Mouse (Mus musculus): ENCODE data around the gene March8. TPM values are rescaled to one million over a fixed set of nuclear protein-coding genes. Genes with fewer than 3 reads are reported as not detected.

The March8 gene
- polyA plus RNA-seq, 1 experiment from 2014 or later = 25.2 TPM

- no peak for ATAC-seq (replicated peaks; ENCODE audit: extremely low read depth, insufficient read depth, low FRiP score)
- Histone ChIP-seq H3K27me3 (ENCODE audit: control insufficient read depth, insufficient read depth, low read length) (peaks cover 12% of the 10 kb centered on the region), H3K9me3 (replicated peaks; ENCODE audit: control insufficient read depth, low read length) (no peaks in the 10 kb centered on the region), H3K27ac (ENCODE audit: low read length) (no peak overlapping the region), H3K4me2 (ENCODE audit: low read depth, low read length) (no peak overlapping the region), H3K4me1 (ENCODE audit: control insufficient read depth, insufficient read depth, low read length) (peaks cover 4% of the 10 kb centered on the region), H3K36me3 (ENCODE audit: control insufficient read depth, insufficient read depth) (no peaks in the 10 kb centered on the region), H3K4me3 (ENCODE audit: low read length) (no peak overlapping the region), H3K9ac (ENCODE audit: low read length) (no peak overlapping the region)
- WGBS = 69% methylated on average over 4 of the region's 4 CpGs
Measured at GRCm38 (mm10) chr6:116455781-116456180, 118.0 kb downstream of the March8 start.

DNA sequence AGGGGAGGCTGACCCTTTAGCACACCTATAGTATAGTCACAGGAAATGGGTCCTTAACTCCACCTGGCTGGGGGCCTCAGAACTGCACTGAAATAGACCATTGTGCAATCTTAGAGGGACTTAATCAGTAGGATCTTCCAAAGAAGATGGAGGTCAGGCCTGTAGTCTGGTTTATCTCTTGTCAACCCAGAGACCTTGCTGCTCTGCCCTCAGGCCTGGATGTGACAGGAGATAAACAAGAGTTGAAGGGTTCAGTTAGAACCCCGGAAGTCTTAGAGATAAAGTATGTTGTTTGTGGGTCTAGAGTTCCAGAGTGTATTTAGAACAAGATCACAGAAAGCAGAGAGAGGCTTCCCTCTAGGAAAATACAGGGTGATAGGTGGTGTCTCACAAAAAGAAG lies 118.7 kb downstream of the March8 start:
- H3K9ac ChIP-seq (ENCODE audit: low read length) = no peak overlapping the region
- no peak overlapping the region for H3K27ac ChIP-seq (ENCODE audit: low read length)
- H3K36me3 ChIP-seq (ENCODE audit: control insufficient read depth, insufficient read depth) = no peaks in the 10 kb centered on the region
- ATAC-seq (replicated peaks; ENCODE audit: extremely low read depth, insufficient read depth, low FRiP score) = no peak
- H3K4me2 ChIP-seq (ENCODE audit: low read depth, low read length) = no peak overlapping the region
- WGBS = 29% methylated on average over 1 of the region's 1 CpGs
- peaks cover 18% of the 10 kb centered on the region for H3K27me3 ChIP-seq (ENCODE audit: control insufficient read depth, insufficient read depth, low read length)
- H3K9me3 ChIP-seq (replicated peaks; ENCODE audit: control insufficient read depth, low read length) = no peaks in the 10 kb centered on the region
- peaks cover 7% of the 10 kb centered on the region for H3K4me1 ChIP-seq (ENCODE audit: control insufficient read depth, insufficient read depth, low read length)
- no peak overlapping the region for H3K4me3 ChIP-seq (ENCODE audit: low read length)

DNA sequence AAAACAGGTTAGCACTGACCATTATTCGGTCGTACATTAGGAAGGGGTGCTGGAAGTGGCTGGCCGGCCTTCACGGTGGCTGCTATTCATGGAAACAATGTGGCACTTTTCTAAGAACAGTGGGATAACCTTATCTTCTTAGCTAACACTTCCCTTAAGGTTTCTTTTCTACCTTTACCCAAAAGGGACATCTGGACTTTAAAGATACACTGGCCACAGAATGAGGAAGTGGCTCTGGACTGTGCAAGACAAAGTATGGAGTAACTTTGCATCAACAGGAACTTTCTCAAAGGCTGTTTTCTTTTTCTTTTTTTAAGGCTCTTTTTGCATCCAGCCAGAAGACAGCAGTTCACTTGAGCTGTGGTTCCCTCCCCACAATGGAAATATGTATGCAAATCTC lies 120.9 kb downstream of the March8 start:
- Histone ChIP-seq H3K27ac (ENCODE audit: low read length) (no peak overlapping the region), H3K9ac (ENCODE audit: low read length) (no peak overlapping the region), H3K27me3 (ENCODE audit: control insufficient read depth, insufficient read depth, low read length) (peaks cover 21% of the 10 kb centered on the region), H3K36me3 (ENCODE audit: control insufficient read depth, insufficient read depth) (no peaks in the 10 kb centered on the region), H3K4me3 (ENCODE audit: low read length) (no peak overlapping the region), H3K9me3 (replicated peaks; ENCODE audit: control insufficient read depth, low read length) (no peaks in the 10 kb centered on the region), H3K4me1 (ENCODE audit: control insufficient read depth, insufficient read depth, low read length) (peaks cover 7% of the 10 kb centered on the region), H3K4me2 (ENCODE audit: low read depth, low read length) (no peak overlapping the region)
- 48% methylated on average over 4 of the region's 4 CpGs for WGBS
- ATAC-seq (replicated peaks; ENCODE audit: extremely low read depth, insufficient read depth, low FRiP score) = no peak

Other genes with a start within 250 kb of the March8 start
- 10.7 and 13.3 TPM in 2 replicates for gene Tmcc1, start 144.5 kb upstream of the March8 start, polyA plus RNA-seq (2015; fragmentation: Nextera tagmentation; extraction: Ambion mirVana)
- gene Washc2, start 130.0 kb upstream of the March8 start, polyA plus RNA-seq (2015; fragmentation: Nextera tagmentation; extraction: Ambion mirVana) = 30.3 and 31.3 TPM in 2 replicates
- 3.1 and 3.4 TPM in 2 replicates for gene Zfand4, start 73.8 kb upstream of the March8 start, polyA plus RNA-seq (2015; fragmentation: Nextera tagmentation; extraction: Ambion mirVana)
- gene Alox5, start 123.2 kb downstream of the March8 start, polyA plus RNA-seq (2015; fragmentation: Nextera tagmentation; extraction: Ambion mirVana) = 2.7 and 2.9 TPM in 2 replicates
- not detected in 2 replicates for gene Olfr211, start 151.1 kb downstream of the March8 start, polyA plus RNA-seq (2015; fragmentation: Nextera tagmentation; extraction: Ambion mirVana)
- not detected in 2 replicates for gene Olfr212, start 168.5 kb downstream of the March8 start, polyA plus RNA-seq (2015; fragmentation: Nextera tagmentation; extraction: Ambion mirVana)
- gene Olfr213, start 200.4 kb downstream of the March8 start, polyA plus RNA-seq (2015; fragmentation: Nextera tagmentation; extraction: Ambion mirVana) = not detected in 2 replicates
- gene Gm5580, start 213.1 kb downstream of the March8 start, polyA plus RNA-seq (2015; fragmentation: Nextera tagmentation; extraction: Ambion mirVana) = 0.45 and 2.3 TPM in 2 replicates
- gene Olfr214, start 216.2 kb downstream of the March8 start, polyA plus RNA-seq (2015; fragmentation: Nextera tagmentation; extraction: Ambion mirVana) = not detected in 2 replicates
- gene Olfr215, start 246.2 kb downstream of the March8 start, polyA plus RNA-seq (2015; fragmentation: Nextera tagmentation; extraction: Ambion mirVana) = not detected in 2 replicates

Measured in heart, embryonic 16.5 days (tissue).